Mouse (Mus musculus) heart, postnatal 0 days (tissue): ENCODE data around the gene Fam210b. TPM values are rescaled to one million over a fixed set of nuclear protein-coding genes. Genes with fewer than 3 reads are reported as not detected.
"Not testable (repeated sequence)": the region's sequence is repeated elsewhere in the genome, so short reads cannot be mapped to it uniquely, and the experiment has no call there.

Experiments used
- ATAC-seq: fragments of 200-750 bp; cut with Nextera tagmentation; 2 replicates; pipeline ENCODE4 v1.8.0; 2017; ENCODE audit warnings: low read depth, moderate number of reproducible peaks, moderate library complexity; ENCODE audit not compliant: insufficient read depth
- DNase-seq: peaks from one replicate; pipeline ENCODE4 v3.0.0-alpha.2; 2016; ENCODE audit warnings: low spot score
- H3K27ac ChIP-seq: fragments of 300-500 bp; sonication (generic); 2 replicates; pipeline ENCODE4 v1.5.1; 2014; ENCODE audit warnings: low read depth, mild to moderate bottlenecking
- H3K27me3 ChIP-seq: fragments of 300-500 bp; sonication (generic); 2 replicates; pipeline ENCODE4 v1.6.1; 2014; ENCODE audit warnings: low read length, mixed read lengths; ENCODE audit not compliant: control insufficient read depth, insufficient read depth
- H3K36me3 ChIP-seq: fragments of 300-500 bp; sonication (generic); replicated peaks from 2 replicates; pipeline ENCODE4 v1.6.1; 2014; ENCODE audit warnings: low read length, mixed read lengths; ENCODE audit not compliant: control insufficient read depth, insufficient read depth
- H3K4me1 ChIP-seq: fragments of 300-500 bp; sonication (generic); 2 replicates; pipeline ENCODE4 v1.6.1; 2014; ENCODE audit warnings: antibody characterized with exemption; ENCODE audit not compliant: control insufficient read depth, insufficient read depth
- H3K4me2 ChIP-seq: fragments of 300-500 bp; sonication (generic); 2 replicates; pipeline ENCODE4 v1.6.1; 2014; ENCODE audit warnings: low read depth, mild to moderate bottlenecking, low read length, moderate library complexity
- H3K4me3 ChIP-seq: fragments of 300-500 bp; sonication (generic); 2 replicates; pipeline ENCODE4 v1.5.1; 2014; ENCODE audit warnings: low read depth, low read length
- H3K9ac ChIP-seq: fragments of 300-500 bp; sonication (generic); replicated peaks from 2 replicates; pipeline ENCODE4 v1.6.1; 2014; ENCODE audit warnings: low read depth, low read length, mixed read lengths
- H3K9me3 ChIP-seq: fragments of 300-500 bp; sonication (generic); replicated peaks from 2 replicates; pipeline ENCODE4 v1.6.1; 2016; ENCODE audit warnings: low read length; ENCODE audit not compliant: control insufficient read depth
- CTCF ChIP-seq: IDR thresholded peaks from 2 replicates; pipeline ENCODE4 v1.5.1; 2016; ENCODE audit warnings: antibody characterized with exemption, control low read depth, low read depth
- EP300 ChIP-seq: IDR thresholded peaks from 2 replicates; pipeline ENCODE4 v1.6.1; 2016; ENCODE audit warnings: antibody characterized with exemption, low read depth
- WGBS: fragments of 180-500 bp; shearing (Covaris S2); extraction: QIAGEN DNeasy Blood & Tissue Kit; methylation state at CpG from one replicate; pipeline ENCODE4 v1.1.7; 2014; 5-methylcytosine and 5-hydroxymethylcytosine counted together
- polyA plus RNA-seq: library from polyadenylated mRNA; unstranded; fragments of >200 nt; fragmentation: Nextera tagmentation; extraction: Ambion mirVana; gene quantifications from 2 replicates; pipeline ENCODE4 v1.2.1, GENCODE M21; 2015
- total RNA-seq: library from RNA; depleted of rRNA; stranded (reverse); fragments of >200 nt; gene quantifications from 2 replicates; pipeline ENCODE4 v1.2.3, GENCODE M21; 2014; ENCODE audit warnings: low replicate concordance

Gene Fam210b
- total and polyA plus RNA-seq, 2 experiments from 2014 or later, result 3.3 to 9.4 TPM

- no peak overlapping the region for H3K4me3 ChIP-seq
- no peak for ATAC-seq
- H3K4me2 ChIP-seq, result no peak overlapping the region
- TF ChIP-seq EP300 (no peak), CTCF (no peak)
- no peaks in the 10 kb centered on the region for H3K9me3 ChIP-seq
- H3K36me3 ChIP-seq, result no peaks in the 10 kb centered on the region
- no peak overlapping the region for H3K27ac ChIP-seq
- H3K27me3 ChIP-seq, result no peaks in the 10 kb centered on the region
- WGBS, result 60% methylated on average over 8 of the region's 8 CpGs
- DNase-seq, result no peak
- no peaks in the 10 kb centered on the region for H3K4me1 ChIP-seq
- H3K9ac ChIP-seq, result no peak overlapping the region
Measured at GRCm38 (mm10) chr2:172304118-172304708, 41.2 kb upstream of the Fam210b start.

- H3K27ac ChIP-seq, DNase-seq, ATAC-seq, H3K4me3 ChIP-seq, H3K9ac ChIP-seq, H3K36me3 ChIP-seq, H3K9me3 ChIP-seq, H3K4me1 ChIP-seq, H3K27me3 ChIP-seq, H3K4me2 ChIP-seq: not testable (repeated sequence)
- 66% methylated on average over 7 of the region's 7 CpGs for WGBS
Measured at GRCm38 (mm10) chr2:172305546-172305945, 39.8 kb upstream of the Fam210b start.

- Histone ChIP-seq H3K27me3 (no peaks in the 10 kb centered on the region), H3K9ac (no peak overlapping the region), H3K4me2 (no peak overlapping the region), H3K9me3 (no peaks in the 10 kb centered on the region), H3K4me1 (no peaks in the 10 kb centered on the region), H3K36me3 (no peaks in the 10 kb centered on the region), H3K27ac (no peak overlapping the region), H3K4me3 (no peak overlapping the region)
- DNase-seq, result no peak
- WGBS, result 62% methylated on average over 4 of the region's 4 CpGs
- TF ChIP-seq EP300 (no peak), CTCF (no peak)
- ATAC-seq, result no peak
Measured at GRCm38 (mm10) chr2:172306544-172306943, 38.8 kb upstream of the Fam210b start.

- no peak overlapping the region for H3K4me2 ChIP-seq
- WGBS, result 84% methylated on average over 9 of the region's 9 CpGs
Measured at GRCm38 (mm10) chr2:172311731-172312130, 33.6 kb upstream of the Fam210b start.

GRCm38 (mm10) chr2:172320878-172321277 lies 24.5 kb upstream of the Fam210b start:
- Histone ChIP-seq H3K27ac (no peak overlapping the region), H3K4me3 (no peak overlapping the region), H3K4me1 (no peaks in the 10 kb centered on the region), H3K9ac (no peak overlapping the region), H3K9me3 (no peaks in the 10 kb centered on the region), H3K27me3 (no peaks in the 10 kb centered on the region), H3K4me2 (no peak overlapping the region), H3K36me3 (no peaks in the 10 kb centered on the region)
- 19% methylated on average over 9 of the region's 9 CpGs for WGBS
- TF ChIP-seq CTCF (no peak), EP300 (no peak)
- ATAC-seq (no peak), DNase-seq (peak; percentile 22)

More at GRCm38 (mm10) chr2:172311731-172312130, 33.6 kb upstream of the Fam210b start:
- Histone ChIP-seq H3K27me3 (no peaks in the 10 kb centered on the region), H3K36me3 (no peaks in the 10 kb centered on the region), H3K4me3 (no peak overlapping the region), H3K9ac (no peak overlapping the region), H3K4me1 (no peaks in the 10 kb centered on the region), H3K27ac (no peak overlapping the region), H3K9me3 (no peaks in the 10 kb centered on the region)
- no peak for DNase-seq
- TF ChIP-seq EP300 (no peak), CTCF (no peak)
- ATAC-seq, result no peak

- no peak overlapping the region for H3K4me2 ChIP-seq
- TF ChIP-seq CTCF, result no peak
- TF ChIP-seq EP300, result no peak
- no peak overlapping the region for H3K4me3 ChIP-seq
- H3K36me3 ChIP-seq, result no peaks in the 10 kb centered on the region
- WGBS, result 42% methylated on average over 8 of the region's 8 CpGs
- ATAC-seq, result no peak
- no peaks in the 10 kb centered on the region for H3K9me3 ChIP-seq
- H3K27ac ChIP-seq, result no peak overlapping the region
- H3K9ac ChIP-seq, result no peak overlapping the region
- no peak for DNase-seq
- H3K4me1 ChIP-seq, result no peaks in the 10 kb centered on the region
- 0 out of 2 replicates have a peak, but pooled peaks cover 7% of the 10 kb centered on the region for H3K27me3 ChIP-seq
Measured at GRCm38 (mm10) chr2:172328248-172328647, 17.1 kb upstream of the Fam210b start.
